Mouse (Mus musculus) ES-CJ7 (cell line): ENCODE measurements around the gene Il1f9.
"Not testable (repeated sequence)": the region's sequence is repeated elsewhere in the genome, so short reads cannot be mapped to it uniquely, and the experiment has no call there.

Experiments
- DNase-seq: peaks from one replicate; pipeline ENCODE4 v3.0.0; 2011; ENCODE audit warnings: low read depth, low spot score

The Il1f9 gene

DNA sequence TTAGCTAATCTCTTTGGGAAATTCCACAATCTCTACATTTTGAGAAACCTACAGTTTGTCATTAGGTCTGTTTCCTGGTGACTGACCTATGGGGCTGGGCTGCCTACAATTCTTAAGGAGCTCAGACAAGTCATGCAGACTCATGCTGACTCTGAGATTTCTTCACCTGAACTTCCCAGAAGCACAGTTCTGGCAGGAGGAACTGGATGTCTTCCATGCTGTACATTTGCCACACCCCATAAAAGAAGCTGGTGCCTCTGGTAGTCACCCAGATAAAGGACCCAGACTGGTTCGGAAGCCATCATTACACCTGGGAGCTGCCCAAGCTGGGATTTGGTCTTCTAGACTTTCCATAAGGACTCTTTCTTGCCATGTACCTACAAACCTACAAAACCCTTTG, at the start of gene Il1f9:
Il1f9 (plus strand) TSS at position 301 of the 400 bp plus-strand sequence.
- no peak for DNase-seq

DNA sequence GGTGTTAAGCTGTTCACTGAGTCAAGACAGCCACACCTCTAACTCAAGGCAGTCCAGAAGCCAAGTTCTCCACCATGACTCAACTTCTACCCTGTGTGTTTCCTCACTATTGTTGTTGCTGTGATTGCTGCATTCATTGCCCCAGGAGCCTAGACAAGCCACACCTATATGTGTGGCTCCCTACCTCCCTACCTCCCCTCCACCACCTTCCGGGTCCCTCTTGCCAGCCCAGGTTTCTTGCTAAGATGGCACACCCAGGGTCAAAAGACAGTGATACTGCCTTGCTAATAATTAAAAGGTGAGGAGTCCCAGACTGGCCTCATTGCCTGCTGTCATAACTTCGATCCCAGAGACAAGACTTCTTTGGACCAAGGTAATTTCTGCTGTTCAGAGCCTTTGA, 33.4 kb upstream of the Il1f9 start, which contains the start of gene Il1f8:
Il1f8 (plus strand) TSS at position 301 of the 400 bp plus-strand sequence.
- DNase-seq, result no peak

DNA sequence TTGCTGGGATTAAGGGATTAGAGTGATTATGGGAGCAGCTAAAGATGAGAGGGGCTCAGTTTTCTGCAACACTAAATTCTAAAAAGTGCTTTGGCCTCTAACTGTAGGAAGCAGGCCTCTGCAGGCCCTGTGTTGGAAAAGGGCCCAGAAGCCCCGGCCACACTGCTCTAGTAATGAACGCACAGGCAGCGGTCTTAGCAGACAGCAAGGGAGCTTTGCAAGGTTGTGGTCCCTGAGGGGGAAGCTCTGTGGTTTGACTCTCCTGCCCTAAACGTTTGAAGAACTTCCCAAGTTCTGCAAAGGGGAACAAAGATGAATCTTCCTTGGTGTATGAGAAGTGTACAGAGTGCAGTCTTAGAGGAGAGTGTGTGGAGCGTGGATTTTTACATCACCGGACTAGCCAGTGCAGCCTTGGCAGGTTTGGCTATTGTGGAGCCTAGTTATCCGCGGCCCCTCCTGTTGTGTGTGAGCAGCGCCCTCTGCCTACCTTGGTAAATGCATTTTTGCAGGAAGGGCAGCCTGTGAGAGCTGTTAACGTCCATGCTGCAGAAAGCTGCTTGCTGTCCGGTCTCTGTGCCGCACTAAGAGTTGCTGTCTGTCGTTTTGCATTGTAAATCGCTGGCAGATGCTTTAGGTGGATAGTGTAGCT, 4.5 kb upstream of the Il1f9 start:
- peak; percentile 81 for DNase-seq

DNA sequence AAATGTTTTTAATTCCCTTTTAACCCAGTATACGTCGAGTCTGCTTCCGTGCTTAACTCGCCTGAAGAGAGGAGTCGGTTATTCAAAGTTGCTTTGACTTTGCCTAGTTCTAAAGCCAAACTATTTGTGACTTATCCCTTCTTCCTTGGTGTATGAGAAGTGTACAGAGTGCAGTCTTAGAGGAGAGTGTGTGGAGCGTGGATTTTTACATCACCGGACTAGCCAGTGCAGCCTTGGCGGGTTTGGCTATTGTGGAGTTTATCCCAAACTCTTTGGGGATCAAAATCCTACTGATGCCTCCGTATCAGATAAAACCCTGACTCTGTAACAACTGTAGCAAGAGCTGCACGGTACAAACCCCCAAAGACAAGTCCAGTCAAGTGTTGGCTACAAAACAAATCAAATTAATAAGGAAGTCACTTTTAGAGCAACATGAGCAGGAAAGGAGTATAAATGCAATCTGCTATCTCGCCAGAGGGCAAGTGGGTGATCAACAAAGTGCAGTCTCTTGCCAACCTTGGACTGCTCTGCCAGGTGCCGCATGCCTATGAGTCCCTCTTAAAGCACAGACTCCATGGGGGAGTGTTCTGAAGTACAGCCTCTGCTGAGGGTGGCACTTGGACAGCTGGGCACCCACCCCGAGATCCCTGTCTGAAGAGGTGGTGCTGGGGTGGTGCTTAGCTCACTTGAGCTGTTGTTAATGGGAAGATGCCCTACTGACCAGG, 3.7 kb upstream of the Il1f9 start:
- not testable (repeated sequence) for DNase-seq

DNA sequence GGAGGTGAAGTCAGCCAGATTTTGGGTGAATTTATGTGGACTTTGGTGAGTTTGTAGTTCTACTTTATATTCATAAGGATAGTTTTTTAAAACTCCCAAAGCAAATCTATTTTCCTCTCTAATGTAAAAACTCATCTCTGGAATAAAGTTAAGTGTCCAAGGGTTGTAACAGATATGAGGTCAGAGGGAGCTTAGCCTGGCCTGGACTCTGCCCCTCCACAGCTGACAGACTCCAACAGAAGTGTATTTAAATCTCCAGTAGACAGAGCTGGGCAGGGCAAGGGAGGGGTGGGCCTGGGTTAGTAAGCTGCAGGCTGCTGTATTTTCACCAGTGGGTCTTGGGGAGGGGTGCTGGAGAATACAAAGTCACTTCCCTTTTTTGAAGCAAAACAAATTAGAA, 2.2 kb upstream of the Il1f9 start:
- not testable (repeated sequence) for DNase-seq

DNA sequence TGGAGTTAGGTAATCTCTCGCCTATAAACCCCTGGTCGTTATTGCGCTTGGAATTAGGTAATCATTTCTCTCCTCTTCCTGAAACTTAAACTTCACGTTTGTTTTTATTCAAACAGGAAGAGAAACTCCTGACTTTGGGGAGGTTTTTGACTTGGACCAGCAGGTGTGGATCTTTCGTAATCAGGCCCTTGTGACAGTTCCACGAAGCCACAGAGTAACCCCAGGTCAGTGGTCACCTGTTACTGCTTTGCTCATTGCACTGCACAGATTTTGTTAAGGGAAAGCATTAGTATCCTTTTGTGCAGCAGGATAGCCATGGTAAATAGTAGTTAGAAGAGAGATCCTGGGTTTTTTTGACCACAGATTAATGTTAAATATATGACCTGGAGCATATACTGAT, 1.3 kb downstream of the Il1f9 start:
- DNase-seq, result no peak

DNA sequence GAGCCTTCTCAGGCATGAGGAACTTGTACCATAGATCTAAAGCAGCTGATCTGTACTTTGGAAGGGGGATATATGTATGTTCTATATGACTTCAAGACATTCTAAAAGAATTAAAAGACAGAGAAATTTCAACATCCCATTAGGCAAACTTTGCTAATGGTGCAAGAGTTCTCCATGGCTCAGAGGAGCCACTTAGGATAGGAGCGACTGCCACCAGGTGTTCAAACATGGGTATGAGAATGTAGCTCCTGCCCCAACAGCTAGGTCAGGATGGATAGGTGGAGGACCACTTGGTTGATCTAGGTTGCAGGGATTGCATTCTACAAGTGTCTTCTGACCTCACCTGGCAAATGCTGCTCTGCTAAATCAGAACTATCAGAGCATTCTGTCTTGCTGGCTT, 1.9 kb downstream of the Il1f9 start:
- peak; percentile 27 for DNase-seq

DNA sequence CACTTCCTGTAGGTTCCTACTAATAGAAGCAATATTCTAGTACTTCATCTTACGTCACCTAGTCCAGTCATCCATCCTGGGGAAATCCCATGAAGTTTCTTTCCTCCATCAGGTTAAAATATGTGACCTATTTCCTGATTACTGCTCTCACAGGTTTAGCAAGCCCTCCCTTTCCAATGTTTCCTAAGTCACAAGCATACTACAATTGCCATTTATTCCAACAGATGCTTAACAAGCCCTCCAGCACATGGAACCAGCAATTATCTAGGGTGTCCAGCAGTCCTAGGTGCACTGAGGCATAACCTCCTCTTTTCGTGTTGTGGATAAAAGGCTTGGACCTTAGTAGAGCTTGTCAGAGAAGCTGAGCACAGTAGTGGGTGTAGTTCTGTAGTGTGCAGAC, 28.8 kb downstream of the Il1f9 start, which contains the start of gene Il1f6:
Il1f6 (plus strand) TSS at position 301 of the 400 bp plus-strand sequence.
- DNase-seq, result no peak

DNA sequence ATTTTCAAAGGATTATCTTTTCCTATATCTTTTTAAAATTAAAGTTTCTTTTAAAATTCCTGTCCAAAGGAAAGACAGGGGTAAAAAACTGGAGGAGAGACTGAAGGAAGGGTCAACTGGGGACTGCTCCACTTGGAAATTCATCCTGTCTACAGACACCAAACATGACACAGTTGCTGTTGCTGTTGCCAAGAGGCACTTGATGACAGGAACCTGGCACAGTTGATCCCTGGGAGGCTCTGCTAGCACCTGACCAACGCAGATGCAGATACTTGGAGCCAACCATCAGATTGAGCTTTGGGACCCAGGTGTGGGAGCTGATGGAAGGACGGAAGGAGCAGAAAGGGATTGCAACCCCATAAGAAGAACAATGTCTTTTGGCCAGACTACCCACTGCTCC, 40.9 kb downstream of the Il1f9 start:
- DNase-seq, result no peak
